Mouse (Mus musculus): ENCODE measurements around the gene Pstk. TPM values are rescaled to one million over a fixed set of nuclear protein-coding genes. Genes with fewer than 3 reads are reported as not detected.
A peak's percentile ranks its signal among the peaks of the same experiment; 100 is the strongest.
"Not testable (repeated sequence)": the region's sequence is repeated elsewhere in the genome, so short reads cannot be mapped to it uniquely, and the experiment has no call there.

Gene Pstk
- polyA plus RNA-seq, 1 experiment, result 40.9 TPM

DNA sequence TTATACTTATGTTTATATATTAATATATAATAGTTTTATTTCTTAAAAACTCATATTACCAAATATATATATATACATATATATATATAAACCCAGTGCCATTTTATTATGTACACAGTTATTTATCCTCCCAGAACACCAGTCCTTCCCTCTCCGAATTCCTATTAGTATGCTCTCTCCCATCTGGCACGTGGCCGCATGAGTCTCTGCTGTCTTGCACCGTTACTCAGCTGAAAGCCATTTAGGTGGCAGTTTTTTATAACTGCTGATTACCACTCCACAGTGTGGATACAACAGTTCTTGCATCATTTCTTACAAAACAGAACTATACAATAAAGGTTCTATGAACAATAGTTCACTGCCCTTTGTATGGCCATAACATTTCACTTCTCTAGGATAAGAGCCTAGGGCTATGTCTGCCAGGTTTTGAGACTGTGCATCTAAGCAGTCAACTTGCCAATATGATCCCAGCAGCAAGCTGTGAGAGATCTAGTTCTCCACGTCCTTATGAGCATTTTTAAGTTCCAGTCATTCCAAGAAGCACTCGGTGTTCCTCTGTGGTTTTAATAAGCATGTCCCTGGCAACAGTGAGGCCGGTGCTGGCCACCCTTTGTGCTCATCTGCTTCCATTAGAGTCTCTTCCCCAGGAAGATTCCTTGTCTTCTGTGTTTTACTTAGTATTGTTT, 24.9 kb upstream of the Pstk start:
- no peak for TF ChIP-seq CTCF (conservative IDR thresholded peaks at IDR 0.05; ENCODE audit: insufficient read depth, insufficient read length, low read depth, low read length)
- no peak for TF ChIP-seq POLR2A (IDR thresholded peaks at IDR 0.05; ENCODE audit: low read depth, low read length)

GRCm38 (mm10) chr7:131356105-131356504, 14.8 kb upstream of the Pstk start:
- H3K27ac ChIP-seq (ENCODE audit: insufficient read depth, low read depth, low read length), result no peak overlapping the region
- no peak for TF ChIP-seq CTCF (conservative IDR thresholded peaks at IDR 0.05; ENCODE audit: insufficient read depth, insufficient read length, low read depth, low read length)
- TF ChIP-seq POLR2A (IDR thresholded peaks at IDR 0.05; ENCODE audit: low read depth, low read length), result no peak
- DNase-seq, result no peak
- H3K4me1 ChIP-seq (ENCODE audit: control insufficient read depth, insufficient read depth, low read length), result no peaks in the 10 kb centered on the region
- H3K27me3 ChIP-seq (replicated peaks; ENCODE audit: control insufficient read depth, insufficient read depth, low read length), result no peaks in the 10 kb centered on the region
- H3K36me3 ChIP-seq (ENCODE audit: control insufficient read depth, insufficient read depth, low read length), result peaks cover 3% of the 10 kb centered on the region
- H3K4me3 ChIP-seq (ENCODE audit: insufficient read depth, low read depth, low read length), result no peak overlapping the region
- WGBS, result 96% methylated on average over 13 of the region's 13 CpGs

More for the DNA sequence above, 24.9 kb upstream of the Pstk start:
- H3K27me3 ChIP-seq (replicated peaks; ENCODE audit: control insufficient read depth, insufficient read depth, low read length), result no peaks in the 10 kb centered on the region
- H3K36me3 ChIP-seq (ENCODE audit: control insufficient read depth, insufficient read depth, low read length), result peaks cover 3% of the 10 kb centered on the region
- H3K4me1 ChIP-seq (ENCODE audit: control insufficient read depth, insufficient read depth, low read length), result no peaks in the 10 kb centered on the region
- H3K27ac ChIP-seq (ENCODE audit: insufficient read depth, low read depth, low read length), result no peak overlapping the region
- no peak for DNase-seq
- WGBS, result 70% methylated on average over 7 of the region's 7 CpGs
- no peak overlapping the region for H3K4me3 ChIP-seq (ENCODE audit: insufficient read depth, low read depth, low read length)

DNA sequence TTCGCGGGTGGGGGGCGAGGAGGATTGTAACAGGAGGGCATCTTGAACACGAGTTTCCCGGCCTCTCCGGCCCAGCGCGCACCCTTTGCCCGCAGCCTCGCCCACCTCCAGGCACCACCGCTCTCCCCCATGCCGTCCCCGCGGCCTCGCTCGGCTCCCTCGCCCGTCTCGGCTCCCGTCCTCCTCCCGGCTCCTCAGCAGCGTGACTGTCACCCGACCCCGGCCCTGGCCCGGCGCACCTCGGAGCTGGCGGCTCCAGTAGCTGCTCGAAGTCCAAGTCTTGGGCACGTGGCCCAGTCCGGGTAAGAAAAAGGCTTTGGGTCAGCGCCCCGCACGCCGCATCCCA, 8.7 kb upstream of the Pstk start:
- H3K4me3 ChIP-seq (ENCODE audit: insufficient read depth, low read depth, low read length), result peak overlapping the region; percentile 75
- DNase-seq, result no peak
- no peaks in the 10 kb centered on the region for H3K36me3 ChIP-seq (ENCODE audit: control insufficient read depth, insufficient read depth, low read length)
- WGBS, result under 1% methylated on average over 35 of the region's 35 CpGs
- no peaks in the 10 kb centered on the region for H3K4me1 ChIP-seq (ENCODE audit: control insufficient read depth, insufficient read depth, low read length)
- peak overlapping the region; percentile 58 for H3K27ac ChIP-seq (ENCODE audit: insufficient read depth, low read depth, low read length)
- no peaks in the 10 kb centered on the region for H3K27me3 ChIP-seq (replicated peaks; ENCODE audit: control insufficient read depth, insufficient read depth, low read length)
- TF ChIP-seq POLR2A (IDR thresholded peaks at IDR 0.05; ENCODE audit: low read depth, low read length), result no peak

GRCm38 (mm10) chr7:131362615-131363300, 8.2 kb upstream of the Pstk start, which contains the start of gene 2310057M21Rik:
Gene 2310057M21Rik, minus strand, starts transcription at chr7:131362759.
- WGBS, result under 1% methylated on average over 55 of the region's 55 CpGs
- Histone ChIP-seq H3K36me3 (ENCODE audit: control insufficient read depth, insufficient read depth, low read length) (no peaks in the 10 kb centered on the region), H3K27me3 (replicated peaks; ENCODE audit: control insufficient read depth, insufficient read depth, low read length) (no peaks in the 10 kb centered on the region), H3K4me1 (ENCODE audit: control insufficient read depth, insufficient read depth, low read length) (no peaks in the 10 kb centered on the region), H3K27ac (ENCODE audit: insufficient read depth, low read depth, low read length) (peak within 1 kb of the TSS; percentile 81), H3K4me3 (ENCODE audit: insufficient read depth, low read depth, low read length) (peak within 1 kb of the TSS; percentile 75)
- DNase-seq, result peak; percentile 99
- TF ChIP-seq CTCF (conservative IDR thresholded peaks at IDR 0.05; ENCODE audit: insufficient read depth, insufficient read length, low read depth, low read length) (no peak), POLR2A (IDR thresholded peaks at IDR 0.05; ENCODE audit: low read depth, low read length) (no peak)

GRCm38 (mm10) chr7:131364131-131364530, 6.8 kb upstream of the Pstk start:
- 86% methylated on average over 8 of the region's 8 CpGs for WGBS
- Histone ChIP-seq H3K4me3 (ENCODE audit: insufficient read depth, low read depth, low read length) (no peak overlapping the region), H3K27me3 (replicated peaks; ENCODE audit: control insufficient read depth, insufficient read depth, low read length) (no peaks in the 10 kb centered on the region), H3K36me3 (ENCODE audit: control insufficient read depth, insufficient read depth, low read length) (no peaks in the 10 kb centered on the region), H3K4me1 (ENCODE audit: control insufficient read depth, insufficient read depth, low read length) (no peaks in the 10 kb centered on the region), H3K27ac (ENCODE audit: insufficient read depth, low read depth, low read length) (no peak overlapping the region)
- TF ChIP-seq CTCF (conservative IDR thresholded peaks at IDR 0.05; ENCODE audit: insufficient read depth, insufficient read length, low read depth, low read length) (no peak), POLR2A (IDR thresholded peaks at IDR 0.05; ENCODE audit: low read depth, low read length) (no peak)
- no peak for DNase-seq

DNA sequence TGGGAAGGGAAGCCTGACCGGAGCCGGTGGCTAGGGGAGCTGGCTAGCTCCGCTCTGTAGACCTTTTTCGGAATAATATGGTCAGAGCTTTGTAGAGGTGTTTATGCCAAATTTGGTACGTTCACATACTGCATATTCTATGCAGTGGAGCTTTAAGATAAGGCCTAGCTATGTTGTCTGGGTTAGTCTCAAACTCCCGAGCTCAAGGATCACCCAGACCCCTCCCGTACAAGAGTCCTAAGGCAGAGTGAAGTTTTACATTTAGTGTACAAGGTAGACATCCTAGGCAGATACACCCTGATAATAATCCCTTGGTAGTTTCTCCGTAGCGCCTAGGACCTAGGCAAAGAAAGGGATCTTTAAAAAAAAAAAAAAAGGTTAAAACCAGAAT, 524 bp downstream of the Pstk start:
- WGBS, result 6% methylated on average over 9 of the region's 9 CpGs
- TF ChIP-seq POLR2A (IDR thresholded peaks at IDR 0.05; ENCODE audit: low read depth, low read length), result no peak
- TF ChIP-seq CTCF (conservative IDR thresholded peaks at IDR 0.05; ENCODE audit: insufficient read depth, insufficient read length, low read depth, low read length), result no peak

GRCm38 (mm10) chr7:131371880-131372651, 1.1 kb downstream of the Pstk start:
- WGBS, result 73% methylated on average over 9 of the region's 9 CpGs
- no peak overlapping the region for H3K27ac ChIP-seq (ENCODE audit: insufficient read depth, low read depth, low read length)
- no peak for DNase-seq
- no peaks in the 10 kb centered on the region for H3K36me3 ChIP-seq (ENCODE audit: control insufficient read depth, insufficient read depth, low read length)
- TF ChIP-seq POLR2A (IDR thresholded peaks at IDR 0.05; ENCODE audit: low read depth, low read length) (no peak), CTCF (conservative IDR thresholded peaks at IDR 0.05; ENCODE audit: insufficient read depth, insufficient read length, low read depth, low read length) (no peak)
- H3K4me3 ChIP-seq (ENCODE audit: insufficient read depth, low read depth, low read length), result no peak overlapping the region
- H3K27me3 ChIP-seq (replicated peaks; ENCODE audit: control insufficient read depth, insufficient read depth, low read length), result no peaks in the 10 kb centered on the region
- no peaks in the 10 kb centered on the region for H3K4me1 ChIP-seq (ENCODE audit: control insufficient read depth, insufficient read depth, low read length)

More for the DNA sequence above, 524 bp downstream of the Pstk start:
- Histone ChIP-seq H3K4me3 (ENCODE audit: insufficient read depth, low read depth, low read length) (peak overlapping the region; percentile 74), H3K36me3 (ENCODE audit: control insufficient read depth, insufficient read depth, low read length) (no peaks in the 10 kb centered on the region), H3K27me3 (replicated peaks; ENCODE audit: control insufficient read depth, insufficient read depth, low read length) (no peaks in the 10 kb centered on the region), H3K4me1 (ENCODE audit: control insufficient read depth, insufficient read depth, low read length) (no peaks in the 10 kb centered on the region), H3K27ac (ENCODE audit: insufficient read depth, low read depth, low read length) (peak overlapping the region; percentile 71)
- DNase-seq, result no peak

DNA sequence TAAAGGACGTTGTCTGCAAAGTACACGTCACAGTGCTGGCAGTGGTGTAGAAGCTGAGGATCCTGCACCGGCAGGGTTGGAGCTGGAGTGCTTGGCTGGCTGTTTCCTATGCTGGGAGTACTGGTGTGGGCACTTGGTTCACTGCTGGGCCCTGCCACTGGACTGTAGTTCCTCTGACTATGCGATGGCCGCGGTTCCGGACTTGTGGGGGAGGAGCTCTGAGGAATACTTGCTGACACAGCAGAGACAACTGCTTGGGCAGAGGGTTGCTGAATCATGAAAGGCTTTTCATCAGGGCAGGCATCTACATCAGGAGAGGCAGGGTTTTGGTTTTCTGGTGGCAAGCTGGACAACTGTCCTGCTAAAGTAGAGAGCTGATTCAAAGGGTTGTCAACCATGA, 20.8 kb downstream of the Pstk start:
- not testable (repeated sequence) for H3K4me3 ChIP-seq (ENCODE audit: insufficient read depth, low read depth, low read length); H3K27me3 ChIP-seq (replicated peaks; ENCODE audit: control insufficient read depth, insufficient read depth, low read length); H3K4me1 ChIP-seq (ENCODE audit: control insufficient read depth, insufficient read depth, low read length); H3K36me3 ChIP-seq (ENCODE audit: control insufficient read depth, insufficient read depth, low read length); H3K27ac ChIP-seq (ENCODE audit: insufficient read depth, low read depth, low read length)
- peak; percentile 17 for DNase-seq
- WGBS, result 66% methylated on average over 7 of the region's 7 CpGs

Measured in kidney, adult 2 months (tissue).